Mouse (Mus musculus) intestine, embryonic 14.5 days (tissue): Measurements from ENCODE around the gene S100a4. TPM values are rescaled to one million over a fixed set of nuclear protein-coding genes. Genes with fewer than 3 reads are reported as not detected.

Experiments used
- ATAC-seq: fragments of 200-750 bp; cut with Nextera tagmentation; replicated peaks from 2 replicates; pipeline ENCODE4 v1.8.0; 2017; ENCODE audit warnings: low read depth, moderate number of reproducible peaks, moderate TSS enrichment, moderate library complexity; ENCODE audit not compliant: low FRiP score, low TSS enrichment
- DNase-seq: peaks from one replicate; pipeline ENCODE4 v3.0.0-alpha.2; 2018; ENCODE audit warnings: low spot score
- H3K27ac ChIP-seq: fragments of 300-500 bp; sonication (generic); 2 replicates; pipeline ENCODE4 v1.5.1; 2014; ENCODE audit warnings: low read depth, mild to moderate bottlenecking, control low read depth
- H3K27me3 ChIP-seq: fragments of 300-500 bp; sonication (generic); replicated peaks from 2 replicates; pipeline ENCODE4 v1.6.1; 2014; ENCODE audit warnings: low read length, control low read depth; ENCODE audit not compliant: control insufficient read depth, insufficient read depth
- H3K36me3 ChIP-seq: fragments of 300-500 bp; sonication (generic); 2 replicates; pipeline ENCODE4 v1.6.1; 2014; ENCODE audit warnings: low read length, control low read depth; ENCODE audit not compliant: control insufficient read depth, insufficient read depth
- H3K4me1 ChIP-seq: fragments of 300-500 bp; sonication (generic); replicated peaks from 2 replicates; pipeline ENCODE4 v1.6.1; 2014; ENCODE audit warnings: low read length, control low read depth, mixed read lengths; ENCODE audit not compliant: control insufficient read depth, insufficient read depth
- H3K4me2 ChIP-seq: fragments of 300-500 bp; sonication (generic); 2 replicates; pipeline ENCODE4 v1.6.1; 2014; ENCODE audit warnings: low read length
- H3K4me3 ChIP-seq: fragments of 300-500 bp; sonication (generic); 2 replicates; pipeline ENCODE4 v1.5.1; 2014; ENCODE audit warnings: low read depth, low read length, control low read depth, mixed read lengths
- H3K9ac ChIP-seq: fragments of 300-500 bp; sonication (generic); 2 replicates; pipeline ENCODE4 v1.6.1; 2014; ENCODE audit warnings: mild to moderate bottlenecking, low read length
- H3K9me3 ChIP-seq: fragments of 300-500 bp; sonication (generic); 2 replicates; pipeline ENCODE4 v1.6.1; 2016; ENCODE audit warnings: low read length, control low read depth; ENCODE audit not compliant: control insufficient read depth
- WGBS: fragments of 180-500 bp; shearing (Covaris S2); extraction: QIAGEN DNeasy Blood & Tissue Kit; methylation state at CpG from one replicate; pipeline ENCODE4 v1.1.7; 2014; 5-methylcytosine and 5-hydroxymethylcytosine counted together
- polyA plus RNA-seq: library from polyadenylated mRNA; unstranded; fragments of >200 nt; fragmentation: Nextera tagmentation; extraction: Ambion mirVana; gene quantifications from 2 replicates; pipeline ENCODE4 v1.2.1, GENCODE M21; 2014

S100a4 gene
- polyA plus RNA-seq, 1 experiment from 2014 or later, result 4.1 TPM

GRCm38 (mm10) chr3:90582556-90582955, 21.0 kb upstream of the S100a4 start:
- H3K4me3 ChIP-seq, result no peak overlapping the region
- H3K9me3 ChIP-seq, result no peaks in the 10 kb centered on the region
- ATAC-seq (no peak), DNase-seq (no peak)
- no peaks in the 10 kb centered on the region for H3K27me3 ChIP-seq
- WGBS, result 84% methylated on average over 4 of the region's 4 CpGs
- no peaks in the 10 kb centered on the region for H3K36me3 ChIP-seq
- peaks cover 7% of the 10 kb centered on the region for H3K4me1 ChIP-seq
- no peak overlapping the region for H3K4me2 ChIP-seq
- H3K9ac ChIP-seq, result no peak overlapping the region
- H3K27ac ChIP-seq, result no peak overlapping the region

DNA sequence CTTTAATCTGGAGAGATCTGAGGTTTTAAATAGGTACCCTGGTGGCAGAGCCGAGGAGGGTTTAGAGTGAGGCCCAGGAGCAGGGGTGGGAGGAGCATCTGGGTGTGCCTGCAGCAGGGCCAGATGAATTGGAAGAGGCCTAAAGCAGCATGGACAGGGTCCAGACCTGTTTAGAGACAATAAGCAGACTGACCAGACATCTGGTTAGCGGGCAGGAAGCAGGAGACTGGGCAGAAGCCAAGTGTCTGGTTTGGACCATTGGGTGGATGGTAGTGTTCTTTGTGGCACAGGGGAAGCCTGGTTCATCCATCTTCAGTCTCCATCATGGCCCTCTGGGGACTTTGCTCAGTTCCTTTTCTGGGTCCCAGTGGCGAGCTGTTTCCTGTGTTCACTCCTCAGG, 19.7 kb upstream of the S100a4 start:
- no peak overlapping the region for H3K9ac ChIP-seq
- no peak for DNase-seq
- H3K4me1 ChIP-seq, result peaks cover 7% of the 10 kb centered on the region
- no peaks in the 10 kb centered on the region for H3K9me3 ChIP-seq
- H3K4me2 ChIP-seq, result no peak overlapping the region
- WGBS, result 37% methylated on average over 3 of the region's 3 CpGs
- no peaks in the 10 kb centered on the region for H3K27me3 ChIP-seq
- ATAC-seq, result 0 out of 2 replicates have a peak, but pooled peaks have one; percentile 8
- H3K27ac ChIP-seq, result no peak overlapping the region; the same call in 1 of the 2 replicates
- H3K4me3 ChIP-seq, result no peak overlapping the region
- H3K36me3 ChIP-seq, result no peaks in the 10 kb centered on the region

GRCm38 (mm10) chr3:90585595-90585994, 18.0 kb upstream of the S100a4 start:
- WGBS, result 29% methylated on average over 5 of the region's 5 CpGs
- no peaks in the 10 kb centered on the region for H3K9me3 ChIP-seq
- no peak overlapping the region for H3K9ac ChIP-seq
- H3K27ac ChIP-seq, result 0 out of 2 replicates have a peak overlapping the region, but pooled peaks have one; percentile 69
- DNase-seq (peak; percentile 76), ATAC-seq (peak; percentile 28)
- no peak overlapping the region for H3K4me2 ChIP-seq
- no peaks in the 10 kb centered on the region for H3K27me3 ChIP-seq
- no peak overlapping the region for H3K4me3 ChIP-seq
- H3K4me1 ChIP-seq, result peaks cover 7% of the 10 kb centered on the region
- no peaks in the 10 kb centered on the region for H3K36me3 ChIP-seq

- peak overlapping the region; percentile 69 for H3K27ac ChIP-seq
- no peaks in the 10 kb centered on the region for H3K36me3 ChIP-seq
- no peak overlapping the region for H3K4me3 ChIP-seq
- no peak overlapping the region for H3K9ac ChIP-seq
- H3K27me3 ChIP-seq, result no peaks in the 10 kb centered on the region
- WGBS, result 88% methylated on average over 15 of the region's 15 CpGs
- no peak overlapping the region for H3K4me2 ChIP-seq
- peaks cover 7% of the 10 kb centered on the region for H3K4me1 ChIP-seq
- no peak for ATAC-seq
- no peaks in the 10 kb centered on the region for H3K9me3 ChIP-seq
- no peak for DNase-seq
These were observed 17.4 kb upstream of the S100a4 start for GRCm38 (mm10) chr3:90586016-90586643.

DNA sequence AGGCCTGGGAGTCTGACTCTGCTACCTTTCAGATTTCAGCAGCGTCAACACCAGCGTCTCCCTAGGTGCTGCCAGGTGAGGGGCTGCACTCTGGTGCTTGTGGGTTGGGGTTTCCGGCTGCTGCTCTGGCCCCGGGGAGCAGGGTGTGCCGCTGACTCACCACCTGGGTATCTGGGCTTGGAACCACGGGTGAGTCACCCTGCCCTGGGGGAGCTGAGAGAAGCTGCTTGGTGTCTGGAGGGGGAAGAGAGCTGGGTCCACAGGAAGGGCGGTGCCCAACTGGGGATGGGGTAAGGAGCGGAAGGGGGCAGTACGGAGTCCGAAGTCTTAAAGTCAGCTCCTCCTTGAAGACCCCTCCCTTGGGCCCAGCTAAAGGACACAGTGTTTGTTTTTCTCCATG, 16.7 kb upstream of the S100a4 start:
- Histone ChIP-seq H3K9me3 (no peaks in the 10 kb centered on the region), H3K4me2 (no peak overlapping the region), H3K9ac (no peak overlapping the region), H3K36me3 (no peaks in the 10 kb centered on the region), H3K4me1 (peaks cover 7% of the 10 kb centered on the region), H3K4me3 (no peak overlapping the region), H3K27ac (peak overlapping the region; percentile 69), H3K27me3 (no peaks in the 10 kb centered on the region)
- 50% methylated on average over 10 of the region's 10 CpGs for WGBS
- ATAC-seq, result peak; percentile 79
- DNase-seq, result peak; percentile 73

GRCm38 (mm10) chr3:90587361-90588101, 16.0 kb upstream of the S100a4 start:
- Histone ChIP-seq H3K27me3 (no peaks in the 10 kb centered on the region), H3K4me1 (peaks cover 7% of the 10 kb centered on the region), H3K4me2 (no peak overlapping the region), H3K36me3 (no peaks in the 10 kb centered on the region), H3K9ac (no peak overlapping the region), H3K27ac (peak overlapping the region; percentile 69), H3K9me3 (no peaks in the 10 kb centered on the region), H3K4me3 (no peak overlapping the region)
- no peak for ATAC-seq
- WGBS, result 87% methylated on average over 14 of the region's 14 CpGs
- no peak for DNase-seq

GRCm38 (mm10) chr3:90589390-90589789, 14.2 kb upstream of the S100a4 start:
- H3K9me3 ChIP-seq, result no peaks in the 10 kb centered on the region
- 74% methylated on average over 6 of the region's 6 CpGs for WGBS

GRCm38 (mm10) chr3:90589947-90590346, 13.6 kb upstream of the S100a4 start, which contains the start of gene S100a2:
S100a2 (plus strand) TSS chr3:90590247.
- DNase-seq (no peak), ATAC-seq (no peak)
- 88% methylated on average over 8 of the region's 8 CpGs for WGBS
- H3K36me3 ChIP-seq, result no peaks in the 10 kb centered on the region
- H3K9me3 ChIP-seq, result no peaks in the 10 kb centered on the region
- no peak within 1 kb of the TSS for H3K27ac ChIP-seq
- H3K4me2 ChIP-seq, result no peak within 1 kb of the TSS
- no peak within 1 kb of the TSS for H3K4me3 ChIP-seq
- H3K9ac ChIP-seq, result no peak within 1 kb of the TSS
- no peaks in the 10 kb centered on the region for H3K27me3 ChIP-seq
- H3K4me1 ChIP-seq, result no peaks in the 10 kb centered on the region; the same call in 1 of the 2 replicates

More at GRCm38 (mm10) chr3:90589390-90589789, 14.2 kb upstream of the S100a4 start:
- Histone ChIP-seq H3K9ac (no peak overlapping the region), H3K4me1 (no peaks in the 10 kb centered on the region; the same call in 1 of the 2 replicates), H3K36me3 (no peaks in the 10 kb centered on the region), H3K27ac (no peak overlapping the region), H3K4me3 (no peak overlapping the region), H3K4me2 (no peak overlapping the region), H3K27me3 (no peaks in the 10 kb centered on the region)
- no peak for ATAC-seq
- DNase-seq, result no peak
